Mouse (Mus musculus): Measurements from ENCODE around the gene Chit1. TPM values are rescaled to one million over a fixed set of nuclear protein-coding genes. Genes with fewer than 3 reads are reported as not detected.

Chit1 gene
- polyA plus RNA-seq, 2 experiments = 0.08 TPM; not detected in 1

DNA sequence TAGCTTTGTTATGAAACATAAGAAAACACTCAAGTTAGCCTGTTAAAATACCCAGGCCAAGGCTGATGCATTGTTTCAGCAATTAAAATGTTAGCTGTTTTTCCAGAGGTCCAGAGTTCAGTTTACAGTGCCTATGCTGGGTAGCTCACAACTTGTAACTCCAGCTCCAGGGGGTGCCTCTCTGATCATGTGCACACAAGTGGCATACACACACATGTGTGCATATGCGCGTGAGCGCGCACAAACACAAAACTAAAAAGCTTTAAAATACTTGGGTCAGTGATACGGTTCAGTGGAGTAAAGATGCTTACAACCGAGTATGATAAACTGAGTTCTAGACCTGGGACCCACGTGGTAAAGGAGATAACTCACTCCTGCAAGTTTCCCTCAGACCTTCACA is 22.0 kb upstream of the Chit1 start:
- DNase-seq (ENCODE audit: low read depth in 3 of 3, low spot score in 3 of 3) (no peak), ATAC-seq (ENCODE audit: insufficient read depth) (no peak)
- H3K9ac ChIP-seq (replicated peaks) = peak overlapping the region; percentile 3; the same call in 1 of the 2 replicates
- no peaks in the 10 kb centered on the region for H3K9me3 ChIP-seq (ENCODE audit: control insufficient read depth, low read length)
- H3K27ac ChIP-seq = no peak overlapping the region; the same call in 1 of the 2 replicates
- peaks cover 54 to 68% of the 10 kb centered on the region in 2 experiments for H3K4me1 ChIP-seq (replicated peaks; ENCODE audit: control insufficient read depth in 2 of 2, insufficient read depth in 2 of 2, low read length in 1 of 2)
- H3K4me2 ChIP-seq (ENCODE audit: low read depth) = no peak overlapping the region
- 55% methylated on average over 7 of the region's 7 CpGs for WGBS (ENCODE audit: insufficient replicate concordance)
- TF ChIP-seq CTCF (IDR thresholded peaks at IDR 0.05; ENCODE audit: low read depth) = no peak
- TF ChIP-seq EP300 (IDR thresholded peaks at IDR 0.05; ENCODE audit: low read depth) = no peak; the same call in 1 of the 2 replicates
- no peaks in the 10 kb centered on the region for H3K36me3 ChIP-seq (replicated peaks; ENCODE audit: control insufficient read depth, insufficient read depth, low read depth)
- no peaks in the 10 kb centered on the region for H3K27me3 ChIP-seq (ENCODE audit: control insufficient read depth, insufficient read depth, low read length)
- no peak overlapping the region for H3K4me3 ChIP-seq (ENCODE audit: insufficient read depth in 1 of 2, low read depth in 2 of 2, low read length in 2 of 2)

GRCm38 (mm10) chr1:134091851-134092250 is 19.2 kb upstream of the Chit1 start:
- Histone ChIP-seq H3K9ac (replicated peaks) (peak overlapping the region; percentile 70), H3K27me3 (ENCODE audit: control insufficient read depth, insufficient read depth, low read length) (no peaks in the 10 kb centered on the region), H3K9me3 (ENCODE audit: control insufficient read depth, low read length) (no peaks in the 10 kb centered on the region), H3K4me3 (ENCODE audit: insufficient read depth in 1 of 2, low read depth in 2 of 2, low read length in 2 of 2) (peak overlapping the region; percentile 24 to 64; a peak in 2 of 4 replicates), H3K4me1 (replicated peaks; ENCODE audit: control insufficient read depth in 2 of 2, insufficient read depth in 2 of 2, low read length in 1 of 2) (peaks cover 65 to 68% of the 10 kb centered on the region in 2 experiments), H3K36me3 (replicated peaks; ENCODE audit: control insufficient read depth, insufficient read depth, low read depth) (no peaks in the 10 kb centered on the region), H3K27ac (peak overlapping the region; percentile 99), H3K4me2 (ENCODE audit: low read depth) (peak overlapping the region; percentile 99)
- DNase-seq (ENCODE audit: low read depth in 3 of 3, low spot score in 3 of 3) (no peak), ATAC-seq (ENCODE audit: insufficient read depth) (no peak)
- TF ChIP-seq CTCF (IDR thresholded peaks at IDR 0.05; ENCODE audit: low read depth) (no peak), EP300 (IDR thresholded peaks at IDR 0.05; ENCODE audit: low read depth) (no peak)
- WGBS (ENCODE audit: insufficient replicate concordance) = 74% methylated on average over 3 of the region's 3 CpGs

DNA sequence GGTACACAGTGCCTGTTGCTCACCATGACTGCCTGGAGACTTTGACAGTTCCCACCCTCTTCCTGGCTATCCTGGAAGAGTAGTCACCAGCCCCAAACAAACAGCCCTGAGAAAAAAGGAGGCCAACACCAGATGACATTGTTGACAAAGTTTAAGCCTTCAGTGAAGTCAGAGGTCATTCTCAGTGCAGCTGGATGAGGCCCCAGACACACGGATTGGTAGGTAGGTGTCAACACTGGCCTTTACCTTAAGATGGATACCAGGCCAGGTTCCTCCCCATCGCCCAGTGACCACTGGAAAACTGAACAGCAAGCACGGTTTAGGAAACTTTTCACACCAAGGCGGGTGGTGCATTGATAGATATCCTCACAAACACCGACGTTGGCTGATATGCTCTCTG is 18.7 kb upstream of the Chit1 start:
- peak overlapping the region; percentile 24 to 64 for H3K4me3 ChIP-seq (ENCODE audit: insufficient read depth in 1 of 2, low read depth in 2 of 2, low read length in 2 of 2)
- 16% methylated on average over 6 of the region's 6 CpGs for WGBS (ENCODE audit: insufficient replicate concordance)
- TF ChIP-seq EP300 (IDR thresholded peaks at IDR 0.05; ENCODE audit: low read depth) = no peak
- no peak for TF ChIP-seq CTCF (IDR thresholded peaks at IDR 0.05; ENCODE audit: low read depth)
- peak overlapping the region; percentile 70 for H3K9ac ChIP-seq (replicated peaks)
- no peaks in the 10 kb centered on the region for H3K36me3 ChIP-seq (replicated peaks; ENCODE audit: control insufficient read depth, insufficient read depth, low read depth)
- H3K27me3 ChIP-seq (ENCODE audit: control insufficient read depth, insufficient read depth, low read length) = no peaks in the 10 kb centered on the region
- peaks cover 65 to 68% of the 10 kb centered on the region in 2 experiments for H3K4me1 ChIP-seq (replicated peaks; ENCODE audit: control insufficient read depth in 2 of 2, insufficient read depth in 2 of 2, low read length in 1 of 2)
- H3K27ac ChIP-seq = peak overlapping the region; percentile 99
- no peak for DNase-seq (ENCODE audit: low read depth in 3 of 3, low spot score in 3 of 3)
- ATAC-seq (ENCODE audit: insufficient read depth) = no peak
- H3K9me3 ChIP-seq (ENCODE audit: control insufficient read depth, low read length) = no peaks in the 10 kb centered on the region
- peak overlapping the region; percentile 99 for H3K4me2 ChIP-seq (ENCODE audit: low read depth)

DNA sequence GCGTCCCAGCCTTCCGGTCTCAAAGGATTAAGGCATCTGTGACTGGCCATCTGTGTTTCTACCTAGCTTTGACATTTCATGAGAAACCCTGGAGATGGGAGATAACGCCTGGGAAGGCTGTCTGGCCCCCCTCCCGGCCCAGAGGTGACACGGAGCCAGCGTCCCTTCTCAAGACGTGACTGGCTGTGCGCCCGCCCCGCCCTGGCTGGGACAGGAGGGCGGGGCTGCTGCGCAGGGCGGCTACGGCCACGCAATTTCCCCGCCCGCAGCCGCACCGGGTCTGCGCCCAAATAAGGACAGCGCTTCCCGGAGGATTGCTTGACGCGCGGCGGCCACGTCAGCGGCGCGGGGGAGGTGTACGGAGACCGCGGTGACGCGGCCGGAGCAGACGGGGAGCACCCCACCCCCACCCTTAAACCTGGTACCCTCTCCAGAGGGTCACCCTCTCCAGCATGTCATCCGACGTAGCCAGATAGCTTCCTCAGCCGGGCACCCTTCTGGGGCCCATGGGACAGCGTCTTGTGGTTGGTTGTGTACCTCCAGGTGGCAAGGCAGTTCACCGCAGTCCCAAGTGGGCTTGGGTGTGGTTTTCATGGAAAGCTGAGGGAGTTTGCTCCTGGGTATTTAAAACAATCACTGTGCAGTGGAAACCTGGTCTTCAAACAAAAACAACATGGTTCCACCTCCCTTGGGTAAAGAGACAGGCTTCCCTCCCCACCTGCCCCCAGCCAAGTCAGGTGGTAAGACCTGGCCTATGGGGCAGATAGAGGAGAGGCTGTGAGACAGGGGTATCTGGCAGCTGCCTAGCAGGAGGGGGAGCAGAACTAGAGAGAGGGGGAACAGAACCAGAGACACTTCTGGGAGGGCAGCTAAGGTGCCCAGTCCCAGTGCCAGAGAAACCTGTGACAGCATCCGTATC is 17.9 kb upstream of the Chit1 start:
- TF ChIP-seq CTCF (IDR thresholded peaks at IDR 0.05; ENCODE audit: low read depth) (peak; percentile 23), EP300 (IDR thresholded peaks at IDR 0.05; ENCODE audit: low read depth) (peak; percentile 90)
- Histone ChIP-seq H3K4me3 (ENCODE audit: insufficient read depth in 1 of 2, low read depth in 2 of 2, low read length in 2 of 2) (peak overlapping the region; percentile 64 to 67), H3K36me3 (replicated peaks; ENCODE audit: control insufficient read depth, insufficient read depth, low read depth) (no peaks in the 10 kb centered on the region), H3K4me1 (replicated peaks; ENCODE audit: control insufficient read depth in 2 of 2, insufficient read depth in 2 of 2, low read length in 1 of 2) (peaks cover 65 to 69% of the 10 kb centered on the region in 2 experiments), H3K9me3 (ENCODE audit: control insufficient read depth, low read length) (no peaks in the 10 kb centered on the region), H3K4me2 (ENCODE audit: low read depth) (peak overlapping the region; percentile 99), H3K27ac (peak overlapping the region; percentile 99), H3K27me3 (ENCODE audit: control insufficient read depth, insufficient read depth, low read length) (no peaks in the 10 kb centered on the region), H3K9ac (replicated peaks) (peak overlapping the region; percentile 84)
- 2% methylated on average over 43 of the region's 43 CpGs for WGBS (ENCODE audit: insufficient replicate concordance)
- peak; percentile 93 to 96 (median 93) for DNase-seq (ENCODE audit: low read depth in 3 of 3, low spot score in 3 of 3)
- peak; percentile 96 for ATAC-seq (ENCODE audit: insufficient read depth)

Measured in liver, embryonic 14.5 days (tissue).